Comparison of ENCODE assay signal across 8 mouse cellular contexts in the genomic region with DNA sequence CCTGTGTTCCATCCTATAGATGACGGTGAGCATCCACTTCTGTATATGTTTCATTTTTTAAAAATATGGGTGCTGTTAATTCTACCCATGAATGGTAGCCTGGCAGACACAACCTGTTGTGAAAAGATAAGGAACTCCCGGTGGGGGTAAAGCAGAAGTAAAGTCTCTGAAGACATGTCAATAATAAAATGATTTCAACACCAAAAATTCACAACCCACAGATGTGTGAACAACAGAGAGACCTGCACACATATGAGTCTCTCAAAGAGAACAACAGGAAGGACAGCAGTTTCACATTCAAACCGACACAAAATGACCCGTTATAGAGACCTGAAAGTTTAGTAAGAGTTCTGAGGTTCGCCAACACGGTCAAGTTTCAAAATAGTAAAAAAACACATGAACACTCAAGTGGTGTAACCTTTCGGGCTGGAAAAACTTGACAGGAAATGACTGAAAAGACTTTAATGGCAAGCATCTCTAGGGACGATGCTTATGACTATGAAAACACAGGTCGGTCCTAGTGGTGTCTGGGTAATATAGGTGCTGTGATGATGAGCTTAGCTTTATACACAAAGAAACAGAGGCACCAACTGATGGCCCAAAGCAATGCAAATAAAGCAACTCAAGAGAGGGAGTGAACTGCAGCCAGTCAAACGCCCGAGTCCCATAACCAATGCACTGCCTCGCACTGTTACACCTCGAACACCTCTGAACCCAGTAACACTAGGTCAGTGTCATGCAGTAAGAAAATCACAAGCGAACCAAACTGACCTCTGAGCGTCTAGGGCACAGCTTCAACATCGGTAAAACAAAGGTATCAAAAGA. TPM values are rescaled to one million over a fixed set of nuclear protein-coding genes. Genes with fewer than 3 reads are reported as not detected.
DNase-seq lines count a peak whose midpoint lies in the region; ATAC-seq and TF ChIP-seq lines count a peak whose summit lies in the region.

No protein-coding gene starts in this region.

- no peaks in the 10 kb centered on the region for H3K27me3 ChIP-seq in CH12.LX (replicated peaks)
- H3K27me3 ChIP-seq in forebrain, embryonic 15.5 days = no peaks in the 10 kb centered on the region
- H3K27me3 ChIP-seq in liver, embryonic 14.5 days (ENCODE audit: control insufficient read depth, insufficient read depth, low read length) = no peaks in the 10 kb centered on the region
- no peaks in the 10 kb centered on the region for H3K27me3 ChIP-seq in stomach, embryonic 16.5 days (ENCODE audit: control insufficient read depth, insufficient read depth, low read length)

- TF ChIP-seq CTCF in CH12.LX (conservative IDR thresholded peaks at IDR 0.05 in 1 of 2, IDR thresholded peaks at IDR 0.05 in 1 of 2; ENCODE audit: low read depth in 2 of 2, low read length in 2 of 2) = no peak
- no peak for TF ChIP-seq CTCF in liver, embryonic 14.5 days (IDR thresholded peaks at IDR 0.05; ENCODE audit: low read depth)

- in situ Hi-C loops in CH12.LX (cut with MboI; ENCODE audit: low pct_ligation_motif_present, low pct_unique_long_range_greater_than_20kb, low sequenced_read_pairs) = no loop called here

- H3K79me2 ChIP-seq in CH12.LX (replicated peaks; ENCODE audit: control insufficient read depth, extremely low read depth, insufficient read depth, poor library complexity, severe bottlenecking) = peaks cover 45% of the 10 kb centered on the region

- peak; percentile 48 for DNase-seq in A20 (ENCODE audit: low read depth, low spot score)
- peak; percentile 28 for DNase-seq in CH12.LX (ENCODE audit: extremely low read depth)
- peak; percentile 47 to 51 (median 49) for DNase-seq in liver, embryonic 14.5 days (ENCODE audit: low read depth in 3 of 3, low spot score in 3 of 3)
- no peak for DNase-seq in left cerebral cortex, postnatal 4 days
- DNase-seq in lung, adult 18-20 months = no peak
- no peak for DNase-seq in ovary, postnatal 10 days (ENCODE audit: low spot score)

- H3K36me3 ChIP-seq in CH12.LX (replicated peaks in 1 of 2; ENCODE audit: control insufficient read depth in 1 of 2, insufficient read depth in 1 of 2, low read length in 1 of 2) = peaks cover 18 to 32% of the 10 kb centered on the region in 2 experiments
- H3K36me3 ChIP-seq in forebrain, embryonic 15.5 days = peaks cover 20% of the 10 kb centered on the region
- peaks cover 24% of the 10 kb centered on the region for H3K36me3 ChIP-seq in liver, embryonic 14.5 days (replicated peaks; ENCODE audit: control insufficient read depth, insufficient read depth, low read depth)
- no peaks in the 10 kb centered on the region for H3K36me3 ChIP-seq in stomach, embryonic 16.5 days (ENCODE audit: control insufficient read depth, insufficient read depth, low read length)

- peak overlapping the region; percentile 92 for H3K9ac ChIP-seq in CH12.LX (ENCODE audit: insufficient read depth, low read depth)
- peak overlapping the region; percentile 73 for H3K9ac ChIP-seq in forebrain, embryonic 15.5 days (replicated peaks)
- peak overlapping the region; percentile 89 for H3K9ac ChIP-seq in liver, embryonic 14.5 days (replicated peaks)
- H3K9ac ChIP-seq in stomach, embryonic 16.5 days (ENCODE audit: low read length) = peak overlapping the region; percentile 87

- no peak for TF ChIP-seq EP300 in CH12.LX (IDR thresholded peaks at IDR 0.05; ENCODE audit: low read length)
- TF ChIP-seq EP300 in liver, embryonic 14.5 days (IDR thresholded peaks at IDR 0.05; ENCODE audit: low read depth) = peak; percentile 48

- H3K9me3 ChIP-seq in CH12.LX (replicated peaks; ENCODE audit: low read length) = no peaks in the 10 kb centered on the region
- H3K9me3 ChIP-seq in forebrain, embryonic 15.5 days = no peaks in the 10 kb centered on the region
- H3K9me3 ChIP-seq in liver, embryonic 14.5 days (ENCODE audit: control insufficient read depth, low read length) = no peaks in the 10 kb centered on the region
- no peaks in the 10 kb centered on the region for H3K9me3 ChIP-seq in stomach, embryonic 16.5 days (replicated peaks; ENCODE audit: control insufficient read depth, low read length)

- dilution Hi-C loops in CH12.LX (cut with MboI; ENCODE audit: extremely low pct_ligation_motif_present, extremely low pct_unique_long_range_greater_than_20kb, low sequenced_read_pairs) = no loop called here

- intact Hi-C loops in left cerebral cortex, postnatal 4 days (cut with DNase I) = no loop called here

- peak overlapping the region; percentile 75 to 95 (median 81) for H3K4me3 ChIP-seq in CH12.LX (replicated peaks in 1 of 3; ENCODE audit: low read depth in 2 of 3, low read length in 2 of 3, poor library complexity in 1 of 3)
- H3K4me3 ChIP-seq in forebrain, embryonic 15.5 days = peak overlapping the region; percentile 73
- H3K4me3 ChIP-seq in liver, embryonic 14.5 days (ENCODE audit: insufficient read depth in 1 of 2, low read depth in 2 of 2, low read length in 2 of 2) = peak overlapping the region; percentile 83 to 98
- peak overlapping the region; percentile 80 for H3K4me3 ChIP-seq in stomach, embryonic 16.5 days (replicated peaks; ENCODE audit: low read length)

- no peak for TF ChIP-seq POLR2A in CH12.LX (IDR thresholded peaks at IDR 0.05; ENCODE audit: low read depth, low read length)

- H3K4me1 ChIP-seq in CH12.LX (ENCODE audit: control insufficient read depth in 1 of 2, insufficient read depth in 2 of 2) = peaks cover 2 to 15% of the 10 kb centered on the region in 2 experiments; a peak in 2 of 4 replicates
- H3K4me1 ChIP-seq in forebrain, embryonic 15.5 days = peaks cover 26% of the 10 kb centered on the region
- H3K4me1 ChIP-seq in liver, embryonic 14.5 days (replicated peaks; ENCODE audit: control insufficient read depth in 2 of 2, insufficient read depth in 2 of 2, low read length in 1 of 2) = peaks cover 13 to 17% of the 10 kb centered on the region in 2 experiments
- H3K4me1 ChIP-seq in stomach, embryonic 16.5 days (ENCODE audit: control insufficient read depth, insufficient read depth, low read length) = peaks cover 10% of the 10 kb centered on the region

- H3K4me2 ChIP-seq in CH12.LX (ENCODE audit: insufficient read depth, low read depth, poor library complexity, severe bottlenecking) = peak overlapping the region; percentile 97
- peak overlapping the region; percentile 86 for H3K4me2 ChIP-seq in forebrain, embryonic 15.5 days (replicated peaks)
- H3K4me2 ChIP-seq in liver, embryonic 14.5 days (ENCODE audit: low read depth) = peak overlapping the region; percentile 95
- H3K4me2 ChIP-seq in stomach, embryonic 16.5 days (ENCODE audit: low read depth, low read length) = peak overlapping the region; percentile 87

- no peak for ATAC-seq in forebrain, embryonic 15.5 days (replicated peaks)
- ATAC-seq in liver, embryonic 14.5 days (ENCODE audit: insufficient read depth) = peak; percentile 72
- no peak for ATAC-seq in stomach, embryonic 16.5 days (ENCODE audit: insufficient read depth, low FRiP score)

- WGBS in forebrain, embryonic 15.5 days = 89% methylated on average over 16 of the region's 16 CpGs
- 32% methylated on average over 16 of the region's 16 CpGs for WGBS in liver, embryonic 14.5 days (ENCODE audit: insufficient replicate concordance)
- 76% methylated on average over 16 of the region's 16 CpGs for WGBS in stomach, embryonic 16.5 days

- no peak for TF ChIP-seq RAD21 in CH12.LX (IDR thresholded peaks at IDR 0.05; ENCODE audit: low read depth, low read length)

- H3K27ac ChIP-seq in CH12.LX (ENCODE audit: insufficient read depth, low read depth) = peak overlapping the region; percentile 24
- H3K27ac ChIP-seq in forebrain, embryonic 15.5 days (replicated peaks) = no peak overlapping the region
- peak overlapping the region; percentile 92 for H3K27ac ChIP-seq in liver, embryonic 14.5 days
- no peak overlapping the region for H3K27ac ChIP-seq in stomach, embryonic 16.5 days (ENCODE audit: low read length)

TF ChIP-seq in CH12.LX, 34 proteins besides CTCF, POLR2A, EP300 and RAD21 (continues in another document):
- TF ChIP-seq RCOR1 (conservative IDR thresholded peaks at IDR 0.05; ENCODE audit: low read depth, low read length) (no peak), IRF4 (IDR thresholded peaks at IDR 0.05; ENCODE audit: low read depth, low read length) (no peak), ZNF384 (IDR thresholded peaks at IDR 0.05; ENCODE audit: low read depth, low read length) (no peak), POLR2AphosphoS2 (IDR thresholded peaks at IDR 0.05; ENCODE audit: low read depth, low read length) (no peak), NELFE (IDR thresholded peaks at IDR 0.05; ENCODE audit: low read depth, low read length) (no peak), MEF2A (IDR thresholded peaks at IDR 0.05; ENCODE audit: borderline replicate concordance, low read depth, low read length) (no peak), TBP (conservative IDR thresholded peaks at IDR 0.05; ENCODE audit: low read depth, low read length) (no peak)

RNA-seq across cellular contexts. Expression of a gene that starts 1.7 kb away (rescaled TPM):
- total RNA-seq in CH12.LX (2012; rRNA removed) (152 and 188 TPM in 2 replicates), CH12.LX (2014; rRNA removed) (273 and 340 TPM in 2 replicates)
- 239 and 265 TPM in 2 replicates for polyA plus RNA-seq in CH12.LX (2012; ENCODE audit: insufficient read length, low read depth)
- polyA plus RNA-seq in forebrain, embryonic 15.5 days (2015; fragmentation: Nextera tagmentation; extraction: Ambion mirVana) = 117 and 118 TPM in 2 replicates
- 45.8 and 86.1 TPM in 2 replicates for polyA plus RNA-seq in liver, embryonic 14.5 days (2012; rRNA removed)
- 102 and 111 TPM in 2 replicates for polyA plus RNA-seq in liver, embryonic 14.5 days (2014; fragmentation: Nextera tagmentation; extraction: Ambion mirVana)
- polyA plus RNA-seq in stomach, embryonic 16.5 days (2015; fragmentation: Nextera tagmentation; extraction: Ambion mirVana) = 114 and 119 TPM in 2 replicates
- total RNA-seq in left cerebral cortex, postnatal 4 days (2021) = 10 to 100 TPM; 41.0 to 47.8 TPM

RNA-seq across cellular contexts. Expression of a gene that starts 1.7 kb away (rescaled TPM):
- total RNA-seq in CH12.LX (2012; rRNA removed) (18.5 and 21.6 TPM in 2 replicates), CH12.LX (2014; rRNA removed) (20.0 and 22.5 TPM in 2 replicates)
- polyA plus RNA-seq in CH12.LX (2012; ENCODE audit: insufficient read length, low read depth) = 14.2 and 16.9 TPM in 2 replicates
- polyA plus RNA-seq in forebrain, embryonic 15.5 days (2015; fragmentation: Nextera tagmentation; extraction: Ambion mirVana) = 34.9 and 35.5 TPM in 2 replicates
- 15.4 and 16.1 TPM in 2 replicates for polyA plus RNA-seq in liver, embryonic 14.5 days (2012; rRNA removed)
- polyA plus RNA-seq in liver, embryonic 14.5 days (2014; fragmentation: Nextera tagmentation; extraction: Ambion mirVana) = 14.8 and 17.4 TPM in 2 replicates
- polyA plus RNA-seq in stomach, embryonic 16.5 days (2015; fragmentation: Nextera tagmentation; extraction: Ambion mirVana) = 11.8 and 12.4 TPM in 2 replicates
- total RNA-seq in left cerebral cortex, postnatal 4 days (2021) = 10 to 100 TPM; 90.9 to 91.7 TPM

RNA-seq across cellular contexts. Expression of a gene that starts 27.1 kb away (rescaled TPM):
- 20.1 and 22.3 TPM in 2 replicates for total RNA-seq in CH12.LX (2012; rRNA removed)
- total RNA-seq in CH12.LX (2014; rRNA removed) = 19.3 and 20.7 TPM in 2 replicates
- 56.8 and 58.7 TPM in 2 replicates for polyA plus RNA-seq in CH12.LX (2012; ENCODE audit: insufficient read length, low read depth)
- polyA plus RNA-seq in forebrain, embryonic 15.5 days (2015; fragmentation: Nextera tagmentation; extraction: Ambion mirVana) = 37.3 and 39.8 TPM in 2 replicates
- 6.4 and 9.8 TPM in 2 replicates for polyA plus RNA-seq in liver, embryonic 14.5 days (2012; rRNA removed)
- 8.3 and 9.7 TPM in 2 replicates for polyA plus RNA-seq in liver, embryonic 14.5 days (2014; fragmentation: Nextera tagmentation; extraction: Ambion mirVana)
- 22.3 and 23.1 TPM in 2 replicates for polyA plus RNA-seq in stomach, embryonic 16.5 days (2015; fragmentation: Nextera tagmentation; extraction: Ambion mirVana)
- total RNA-seq in left cerebral cortex, postnatal 4 days (2021) = 100 to 1,000 TPM; 143 to 145 TPM

Comparison
In these comparisons a context has a peak if more than half of its experiments do, and no peak if none do; other contexts are left out.
1. DNase-seq: peak in A20 (single experiment), CH12.LX (single experiment) and liver, embryonic 14.5 days (3 of 3); none in left cerebral cortex, postnatal 4 days (single experiment), lung, adult 18-20 months (0 of 2) and ovary, postnatal 10 days (single experiment).
2. H3K27ac ChIP-seq: peak in CH12.LX (single experiment) and liver, embryonic 14.5 days (single experiment); none in forebrain, embryonic 15.5 days (single experiment) and stomach, embryonic 16.5 days (single experiment).
3. Peak in every context shown above with its lines, with median percentiles within 50 percentile points of each other: H3K4me2 ChIP-seq, H3K4me3 ChIP-seq and H3K9ac ChIP-seq.